In genomic region chr1:135544504-135545146, GRCm38 (mm10) we compare ENCODE assay signal across 8 mouse cellular contexts.
DNase-seq lines count a peak whose midpoint lies in the region; ATAC-seq and TF ChIP-seq lines count a peak whose summit lies in the region.

No protein-coding gene starts in this region.

- H3K4me1 ChIP-seq in embryonic facial prominence, embryonic 13.5 days, result peaks cover 16% of the 10 kb centered on the region
- no peaks in the 10 kb centered on the region for H3K4me1 ChIP-seq in liver, embryonic 14.5 days (replicated peaks; ENCODE audit: control insufficient read depth in 2 of 2, insufficient read depth in 2 of 2, low read length in 1 of 2)
- peaks cover 39% of the 10 kb centered on the region for H3K4me1 ChIP-seq in neural tube, embryonic 12.5 days
- peaks cover 6% of the 10 kb centered on the region for H3K4me1 ChIP-seq in testis, adult 2 months (ENCODE audit: control insufficient read depth, insufficient read depth, low read length)

- H3K9ac ChIP-seq in embryonic facial prominence, embryonic 13.5 days, result no peak overlapping the region
- no peak overlapping the region for H3K9ac ChIP-seq in liver, embryonic 14.5 days (replicated peaks)
- no peak overlapping the region for H3K9ac ChIP-seq in neural tube, embryonic 12.5 days

- H3K27me3 ChIP-seq in embryonic facial prominence, embryonic 13.5 days, result no peaks in the 10 kb centered on the region
- no peaks in the 10 kb centered on the region for H3K27me3 ChIP-seq in liver, embryonic 14.5 days (ENCODE audit: control insufficient read depth, insufficient read depth, low read length)
- no peaks in the 10 kb centered on the region for H3K27me3 ChIP-seq in neural tube, embryonic 12.5 days (replicated peaks)
- no peaks in the 10 kb centered on the region for H3K27me3 ChIP-seq in testis, adult 2 months (ENCODE audit: control insufficient read depth, insufficient read depth, low read length)

- no peak for TF ChIP-seq POLR2A in testis, adult 2 months (IDR thresholded peaks at IDR 0.05; ENCODE audit: control insufficient read depth, low read depth, low read length)

- DNase-seq in CD4-positive, CD25-positive, alpha-beta regulatory T cell, adult 2 months (ENCODE audit: low read depth, low spot score), result peak; percentile 88
- DNase-seq in adrenal gland, postnatal 14 days, result peak; percentile 92
- DNase-seq in heart, adult 8-10 months (ENCODE audit: low spot score), result peak; percentile 89
- DNase-seq in kidney, postnatal 14 days, result peak; percentile 88
- peak; percentile 17 to 28 (median 22) for DNase-seq in liver, embryonic 14.5 days (ENCODE audit: low read depth in 3 of 3, low spot score in 3 of 3)

- H3K9me3 ChIP-seq in embryonic facial prominence, embryonic 13.5 days, result no peaks in the 10 kb centered on the region
- H3K9me3 ChIP-seq in liver, embryonic 14.5 days (ENCODE audit: control insufficient read depth, low read length), result no peaks in the 10 kb centered on the region
- no peaks in the 10 kb centered on the region for H3K9me3 ChIP-seq in neural tube, embryonic 12.5 days

- H3K4me3 ChIP-seq in embryonic facial prominence, embryonic 13.5 days, result no peak overlapping the region
- H3K4me3 ChIP-seq in liver, embryonic 14.5 days (ENCODE audit: insufficient read depth in 1 of 2, low read depth in 2 of 2, low read length in 2 of 2), result no peak overlapping the region
- H3K4me3 ChIP-seq in neural tube, embryonic 12.5 days, result no peak overlapping the region
- no peak overlapping the region for H3K4me3 ChIP-seq in testis, adult 2 months (ENCODE audit: control insufficient read depth, low read depth, low read length)

- no peak for TF ChIP-seq EP300 in liver, embryonic 14.5 days (IDR thresholded peaks at IDR 0.05; ENCODE audit: low read depth)

- WGBS in embryonic facial prominence, embryonic 13.5 days, result 38% methylated on average over 16 of the region's 16 CpGs
- 38% methylated on average over 16 of the region's 16 CpGs for WGBS in liver, embryonic 14.5 days (ENCODE audit: insufficient replicate concordance)
- 44% methylated on average over 16 of the region's 16 CpGs for WGBS in neural tube, embryonic 12.5 days

- H3K4me2 ChIP-seq in embryonic facial prominence, embryonic 13.5 days, result no peak overlapping the region
- no peak overlapping the region for H3K4me2 ChIP-seq in liver, embryonic 14.5 days (ENCODE audit: low read depth)
- H3K4me2 ChIP-seq in neural tube, embryonic 12.5 days (replicated peaks), result no peak overlapping the region

- ATAC-seq in embryonic facial prominence, embryonic 13.5 days (ENCODE audit: insufficient number of reproducible peaks, insufficient read depth, low FRiP score, low TSS enrichment, low read depth), result peak; percentile 43; the same call in 1 of the 2 replicates
- ATAC-seq in liver, embryonic 14.5 days (ENCODE audit: insufficient read depth), result no peak
- peak; percentile 48; the same call in 1 of the 2 replicates for ATAC-seq in neural tube, embryonic 12.5 days (ENCODE audit: low FRiP score, low read depth)

- no peaks in the 10 kb centered on the region for H3K36me3 ChIP-seq in embryonic facial prominence, embryonic 13.5 days
- no peaks in the 10 kb centered on the region for H3K36me3 ChIP-seq in liver, embryonic 14.5 days (replicated peaks; ENCODE audit: control insufficient read depth, insufficient read depth, low read depth)
- H3K36me3 ChIP-seq in neural tube, embryonic 12.5 days, result no peaks in the 10 kb centered on the region
- no peaks in the 10 kb centered on the region for H3K36me3 ChIP-seq in testis, adult 2 months (ENCODE audit: control insufficient read depth, insufficient read depth, low read length)

- 0 out of 2 replicates have a peak overlapping the region, but pooled peaks have one; percentile 48 for H3K27ac ChIP-seq in embryonic facial prominence, embryonic 13.5 days
- no peak overlapping the region for H3K27ac ChIP-seq in liver, embryonic 14.5 days
- H3K27ac ChIP-seq in neural tube, embryonic 12.5 days, result no peak overlapping the region
- H3K27ac ChIP-seq in testis, adult 2 months (ENCODE audit: control insufficient read depth, insufficient read depth, low read depth, low read length), result no peak overlapping the region

- TF ChIP-seq CTCF in liver, embryonic 14.5 days (IDR thresholded peaks at IDR 0.05; ENCODE audit: low read depth), result peak; percentile 84
- TF ChIP-seq CTCF in testis, adult 2 months (IDR thresholded peaks at IDR 0.05; ENCODE audit: control insufficient read depth, insufficient read depth, insufficient replicate concordance, low read depth, low read length), result peak; percentile 73; the same call in 1 of the 2 replicates

Comparison
In these comparisons a context has a peak if more than half of its experiments do, and no peak if none do; other contexts are left out.
1. DNase-seq: peak in every context shown above with its lines; median percentile 92 in adrenal gland, postnatal 14 days; 89 in heart, adult 8-10 months; 88 in CD4-positive, CD25-positive, alpha-beta regulatory T cell, adult 2 months; 88 in kidney, postnatal 14 days; 22 in liver, embryonic 14.5 days.